8 mouse cellular contexts compared by ENCODE assay signal in the genomic region with DNA sequence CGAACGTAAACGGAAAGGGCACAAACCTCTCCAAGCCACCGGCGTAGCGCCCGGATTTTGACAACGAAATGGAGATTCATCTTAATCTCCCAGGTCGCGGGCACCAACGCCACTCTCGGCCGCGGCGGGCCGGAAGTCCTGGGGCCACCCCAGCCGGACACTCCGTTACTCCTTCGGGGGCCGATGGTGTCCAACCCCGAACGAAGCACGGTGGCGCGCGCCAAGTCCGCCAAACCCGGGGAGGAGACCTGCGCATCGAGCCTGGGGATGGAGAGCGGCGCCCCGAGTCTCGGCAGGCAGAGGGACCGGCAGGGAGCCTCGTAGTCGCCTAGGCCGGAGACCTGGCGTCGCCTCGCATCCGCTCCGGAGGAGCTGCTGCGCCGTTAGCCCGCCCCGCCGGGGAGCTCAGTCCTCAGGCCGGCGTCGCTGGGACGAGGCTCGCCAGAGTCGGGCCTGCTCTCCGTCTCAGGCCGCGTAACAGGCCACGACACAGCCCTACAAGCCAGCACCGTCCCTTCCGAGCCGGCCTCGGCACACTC. TPM values are rescaled to one million over a fixed set of nuclear protein-coding genes. Genes with fewer than 3 reads are reported as not detected.
DNase-seq lines count a peak whose midpoint lies in the region; ATAC-seq and TF ChIP-seq lines count a peak whose summit lies in the region.

No protein-coding gene starts in this region.

- intact Hi-C loops in heart, postnatal 36 days (cut with DNase I): loop anchor here (5.0 to 10.0 kb wide), 2 partner anchors 147 to 270 kb away; partner anchors contain the start of genes Eif3i, S100pbp, Tmem234 and Yars

- ATAC-seq in embryonic facial prominence, embryonic 13.5 days (ENCODE audit: insufficient number of reproducible peaks, insufficient read depth, low FRiP score, low TSS enrichment, low read depth): peak; percentile 1; the same call in 1 of the 2 replicates
- no peak for ATAC-seq in hindbrain, postnatal 0 days
- no peak; the same call in 1 of the 2 replicates for ATAC-seq in midbrain, embryonic 14.5 days (ENCODE audit: low FRiP score, low TSS enrichment)

- peak overlapping the region; percentile 98 for H3K4me3 ChIP-seq in heart, embryonic 10.5 days
- H3K4me3 ChIP-seq in E14TG2a.4 (replicated peaks; ENCODE audit: low read length): peak overlapping the region; percentile 99
- H3K4me3 ChIP-seq in embryonic facial prominence, embryonic 13.5 days: peak overlapping the region; percentile 98
- H3K4me3 ChIP-seq in hindbrain, postnatal 0 days (ENCODE audit: low read length): peak overlapping the region; percentile 95
- H3K4me3 ChIP-seq in midbrain, embryonic 14.5 days (replicated peaks; ENCODE audit: low read depth, low read length): peak overlapping the region; percentile 94

- H3K4me2 ChIP-seq in embryonic facial prominence, embryonic 13.5 days: peak overlapping the region; percentile 80
- H3K4me2 ChIP-seq in hindbrain, postnatal 0 days (ENCODE audit: low read depth, low read length): peak overlapping the region; percentile 69
- H3K4me2 ChIP-seq in midbrain, embryonic 14.5 days (ENCODE audit: low read length): peak overlapping the region; percentile 71

- no peak for DNase-seq in heart, embryonic 10.5 days (ENCODE audit: low spot score)
- DNase-seq in heart, postnatal 36 days: no peak
- DNase-seq in hindbrain, postnatal 0 days (ENCODE audit: low spot score): no peak
- DNase-seq in midbrain, embryonic 14.5 days: no peak
- DNase-seq in B cell, adult 2 months: no peak
- DNase-seq in layer of hippocampus, adult 9-10 months (ENCODE audit: low spot score): no peak

- no peak for TF ChIP-seq CTCF in E14TG2a.4 (conservative IDR thresholded peaks at IDR 0.05; ENCODE audit: low read length)
- no peak for TF ChIP-seq CTCF in hindbrain, postnatal 0 days (IDR thresholded peaks at IDR 0.05; ENCODE audit: low read depth)

- WGBS in heart, embryonic 10.5 days: under 1% methylated on average over 62 of the region's 62 CpGs
- WGBS in embryonic facial prominence, embryonic 13.5 days: under 1% methylated on average over 61 of the region's 62 CpGs
- WGBS in hindbrain, postnatal 0 days: under 1% methylated on average over 52 of the region's 62 CpGs
- under 1% methylated on average over 62 of the region's 62 CpGs for WGBS in midbrain, embryonic 14.5 days

- no peaks in the 10 kb centered on the region for H3K27me3 ChIP-seq in heart, embryonic 10.5 days (ENCODE audit: insufficient read depth, poor library complexity, severe bottlenecking)
- no peaks in the 10 kb centered on the region for H3K27me3 ChIP-seq in E14TG2a.4 (ENCODE audit: insufficient read depth, low read length)
- no peaks in the 10 kb centered on the region for H3K27me3 ChIP-seq in embryonic facial prominence, embryonic 13.5 days
- H3K27me3 ChIP-seq in hindbrain, postnatal 0 days (ENCODE audit: insufficient read depth, low read length): no peaks in the 10 kb centered on the region
- H3K27me3 ChIP-seq in midbrain, embryonic 14.5 days (ENCODE audit: control insufficient read depth, insufficient read depth, low read length): no peaks in the 10 kb centered on the region

- peak overlapping the region; percentile 99 for H3K27ac ChIP-seq in heart, embryonic 10.5 days
- peak overlapping the region; percentile 97 for H3K27ac ChIP-seq in embryonic facial prominence, embryonic 13.5 days
- H3K27ac ChIP-seq in hindbrain, postnatal 0 days: peak overlapping the region; percentile 98
- peak overlapping the region; percentile 98 for H3K27ac ChIP-seq in midbrain, embryonic 14.5 days (replicated peaks; ENCODE audit: low read depth, low read length)

- H3K9me3 ChIP-seq in heart, embryonic 10.5 days: no peaks in the 10 kb centered on the region
- H3K9me3 ChIP-seq in E14TG2a.4 (ENCODE audit: low read length): no peaks in the 10 kb centered on the region
- H3K9me3 ChIP-seq in embryonic facial prominence, embryonic 13.5 days: no peaks in the 10 kb centered on the region
- H3K9me3 ChIP-seq in hindbrain, postnatal 0 days (ENCODE audit: low read length): no peaks in the 10 kb centered on the region
- H3K9me3 ChIP-seq in midbrain, embryonic 14.5 days (ENCODE audit: control insufficient read depth, low read length): no peaks in the 10 kb centered on the region

- peaks cover 32% of the 10 kb centered on the region for H3K4me1 ChIP-seq in heart, embryonic 10.5 days
- H3K4me1 ChIP-seq in E14TG2a.4 (replicated peaks; ENCODE audit: low read depth, low read length): peaks cover 56% of the 10 kb centered on the region
- peaks cover 41% of the 10 kb centered on the region for H3K4me1 ChIP-seq in embryonic facial prominence, embryonic 13.5 days
- peaks cover 13% of the 10 kb centered on the region; the same call in 1 of the 2 replicates for H3K4me1 ChIP-seq in hindbrain, postnatal 0 days (ENCODE audit: insufficient read depth, low read length)
- H3K4me1 ChIP-seq in midbrain, embryonic 14.5 days (ENCODE audit: control insufficient read depth, insufficient read depth, low read length): peaks cover 31% of the 10 kb centered on the region

- peak overlapping the region; percentile 98 for H3K9ac ChIP-seq in embryonic facial prominence, embryonic 13.5 days
- H3K9ac ChIP-seq in hindbrain, postnatal 0 days (replicated peaks; ENCODE audit: low read length): peak overlapping the region; percentile 98
- H3K9ac ChIP-seq in midbrain, embryonic 14.5 days (replicated peaks; ENCODE audit: low read length): peak overlapping the region; percentile 93

- H3K36me3 ChIP-seq in heart, embryonic 10.5 days: peaks cover 36% of the 10 kb centered on the region
- peaks cover 70% of the 10 kb centered on the region for H3K36me3 ChIP-seq in E14TG2a.4 (ENCODE audit: insufficient read depth, low read length)
- peaks cover 35% of the 10 kb centered on the region for H3K36me3 ChIP-seq in embryonic facial prominence, embryonic 13.5 days
- no peaks in the 10 kb centered on the region for H3K36me3 ChIP-seq in hindbrain, postnatal 0 days (ENCODE audit: insufficient read depth, low read length)
- peaks cover 22% of the 10 kb centered on the region for H3K36me3 ChIP-seq in midbrain, embryonic 14.5 days (ENCODE audit: control insufficient read depth, insufficient read depth, low read length)

RNA-seq across cellular contexts. Expression of gene Rbbp4, which starts 0.4 kb away (rescaled TPM):
- 329 and 377 TPM in 2 replicates for polyA plus RNA-seq in heart, embryonic 10.5 days (2016; fragmentation: Nextera tagmentation; extraction: Ambion mirVana)
- total RNA-seq in heart, postnatal 36 days (2021): 10 to 100 TPM; 70.5 to 80.8 TPM
- polyA plus RNA-seq in embryonic facial prominence, embryonic 13.5 days (2015; fragmentation: Nextera tagmentation; extraction: Ambion mirVana): 469 and 486 TPM in 2 replicates
- total RNA-seq in hindbrain, postnatal 0 days (2014; rRNA removed): 71.3 and 83.2 TPM in 2 replicates
- polyA plus RNA-seq in hindbrain, postnatal 0 days (2015; fragmentation: Nextera tagmentation; extraction: Ambion mirVana): 234 and 236 TPM in 2 replicates
- 280 and 349 TPM in 2 replicates for polyA plus RNA-seq in midbrain, embryonic 14.5 days (2014; fragmentation: Nextera tagmentation; extraction: Ambion mirVana)

RNA-seq across cellular contexts. Expression of gene Zbtb8os, which starts 0.7 kb away (rescaled TPM):
- polyA plus RNA-seq in heart, embryonic 10.5 days (2016; fragmentation: Nextera tagmentation; extraction: Ambion mirVana): 50.0 and 58.8 TPM in 2 replicates
- 10 to 100 TPM; 22.9 to 27.1 TPM for total RNA-seq in heart, postnatal 36 days (2021)
- polyA plus RNA-seq in embryonic facial prominence, embryonic 13.5 days (2015; fragmentation: Nextera tagmentation; extraction: Ambion mirVana): 44.4 and 45.5 TPM in 2 replicates
- 4.3 and 5.7 TPM in 2 replicates for total RNA-seq in hindbrain, postnatal 0 days (2014; rRNA removed)
- 23.5 and 27.4 TPM in 2 replicates for polyA plus RNA-seq in hindbrain, postnatal 0 days (2015; fragmentation: Nextera tagmentation; extraction: Ambion mirVana)
- polyA plus RNA-seq in midbrain, embryonic 14.5 days (2014; fragmentation: Nextera tagmentation; extraction: Ambion mirVana): 22.9 and 26.3 TPM in 2 replicates

RNA-seq across cellular contexts. Expression of gene Zbtb8a, which starts 43.2 kb away (rescaled TPM):
- polyA plus RNA-seq in heart, embryonic 10.5 days (2016; fragmentation: Nextera tagmentation; extraction: Ambion mirVana): 7.5 and 9.3 TPM in 2 replicates
- total RNA-seq in heart, postnatal 36 days (2021): 1 to 10 TPM; 3.3 to 4.1 TPM
- 13.6 and 14.2 TPM in 2 replicates for polyA plus RNA-seq in embryonic facial prominence, embryonic 13.5 days (2015; fragmentation: Nextera tagmentation; extraction: Ambion mirVana)
- total RNA-seq in hindbrain, postnatal 0 days (2014; rRNA removed): 26.9 and 29.6 TPM in 2 replicates
- 14.9 and 15.3 TPM in 2 replicates for polyA plus RNA-seq in hindbrain, postnatal 0 days (2015; fragmentation: Nextera tagmentation; extraction: Ambion mirVana)
- 12.4 and 13.3 TPM in 2 replicates for polyA plus RNA-seq in midbrain, embryonic 14.5 days (2014; fragmentation: Nextera tagmentation; extraction: Ambion mirVana)

RNA-seq across cellular contexts. Expression of gene Sync, which starts 47.3 kb away (rescaled TPM):
- 0.42 and 1.2 TPM in 2 replicates for polyA plus RNA-seq in heart, embryonic 10.5 days (2016; fragmentation: Nextera tagmentation; extraction: Ambion mirVana)
- 10 to 100 TPM; 15.8 to 17.1 TPM for total RNA-seq in heart, postnatal 36 days (2021)
- polyA plus RNA-seq in embryonic facial prominence, embryonic 13.5 days (2015; fragmentation: Nextera tagmentation; extraction: Ambion mirVana): 0.96 and 1.2 TPM in 2 replicates
- total RNA-seq in hindbrain, postnatal 0 days (2014; rRNA removed): 1.9 and 3.3 TPM in 2 replicates
- 1.9 and 2.0 TPM in 2 replicates for polyA plus RNA-seq in hindbrain, postnatal 0 days (2015; fragmentation: Nextera tagmentation; extraction: Ambion mirVana)
- 0.34 and 0.54 TPM in 2 replicates for polyA plus RNA-seq in midbrain, embryonic 14.5 days (2014; fragmentation: Nextera tagmentation; extraction: Ambion mirVana)
